Mouse (Mus musculus) telencephalon, adult 2 months (tissue): ENCODE measurements at regions not wholly inside any gene's neighbourhood (a gene's known extent, or its start where the extent isn't known, plus 50 kb on each side); places are given as distances from the start of the nearest gene placed in this dataset.

Experiments
- DNase-seq: peaks from one replicate; pipeline ENCODE4 v3.0.0-alpha.2; 2011; ENCODE audit warnings: low read depth, low spot score

- no peak for DNase-seq
These were observed 501.8 kb upstream of the Mms22l start for GRCm38 (mm10) chr4:23994261-23994965.

- DNase-seq = no peak
These were observed 489.8 kb upstream of the Mms22l start for GRCm38 (mm10) chr4:24006257-24006955.

- DNase-seq = peak; percentile 6
These were observed 476.8 kb upstream of the Mms22l start for GRCm38 (mm10) chr4:24019178-24020104.
